In genomic region chr19:57275166-57275953, GRCm38 (mm10) we compare ENCODE assay signal across 8 mouse cellular contexts. TPM values are rescaled to one million over a fixed set of nuclear protein-coding genes. Genes with fewer than 3 reads are reported as not detected.
DNase-seq lines count a peak whose midpoint lies in the region; ATAC-seq lines count a peak whose summit lies in the region.

No protein-coding gene starts in this region.

- peak; percentile 54 to 78 for DNase-seq in frontal cortex, postnatal 36 days (ENCODE audit: low spot score in 2 of 2)
- no peak for DNase-seq in frontal cortex, postnatal 10 days (ENCODE audit: low spot score in 2 of 2)
- DNase-seq in Muller cell, postnatal 12 days (ENCODE audit: inconsistent ontology term) = peak; percentile 66
- no peak for DNase-seq in liver, embryonic 11.5 days (ENCODE audit: low spot score)
- DNase-seq in adrenal gland, postnatal 10 days = no peak
- DNase-seq in thymus, postnatal 10 days (ENCODE audit: low spot score in 2 of 2) = no peak
- DNase-seq in urinary bladder, postnatal 4 days (ENCODE audit: low spot score in 2 of 2) = no peak

- no peak overlapping the region for H3K9ac ChIP-seq in hindbrain, embryonic 16.5 days (ENCODE audit: low read depth, low read length)
- no peak overlapping the region for H3K9ac ChIP-seq in liver, embryonic 11.5 days (ENCODE audit: low read depth, low read length)

- H3K27me3 ChIP-seq in hindbrain, embryonic 16.5 days (replicated peaks; ENCODE audit: control insufficient read depth, insufficient read depth, low read length) = no peaks in the 10 kb centered on the region
- no peaks in the 10 kb centered on the region for H3K27me3 ChIP-seq in liver, embryonic 11.5 days (replicated peaks; ENCODE audit: control insufficient read depth, insufficient read depth, low read length)

- peak overlapping the region; percentile 33 for H3K4me2 ChIP-seq in hindbrain, embryonic 16.5 days (ENCODE audit: low read length)
- H3K4me2 ChIP-seq in liver, embryonic 11.5 days = peak overlapping the region; percentile 55

- no peaks in the 10 kb centered on the region for H3K9me3 ChIP-seq in hindbrain, embryonic 16.5 days (ENCODE audit: control insufficient read depth, low read length)
- H3K9me3 ChIP-seq in liver, embryonic 11.5 days (ENCODE audit: control insufficient read depth, low read length) = no peaks in the 10 kb centered on the region

- H3K4me3 ChIP-seq in hindbrain, embryonic 16.5 days (ENCODE audit: low read length) = no peak overlapping the region
- H3K4me3 ChIP-seq in liver, embryonic 11.5 days (ENCODE audit: low read depth, low read length) = peak overlapping the region; percentile 5; the same call in 1 of the 2 replicates

- peaks cover 16% of the 10 kb centered on the region for H3K4me1 ChIP-seq in hindbrain, embryonic 16.5 days (ENCODE audit: control insufficient read depth, insufficient read depth, low read depth, low read length)
- H3K4me1 ChIP-seq in liver, embryonic 11.5 days (replicated peaks; ENCODE audit: control insufficient read depth, insufficient read depth, low read length) = peaks cover 10% of the 10 kb centered on the region

- no peak for ATAC-seq in hindbrain, embryonic 16.5 days
- ATAC-seq in liver, embryonic 11.5 days (replicated peaks; ENCODE audit: low FRiP score) = no peak; the same call in 1 of the 2 replicates

- WGBS in hindbrain, embryonic 16.5 days = 49% methylated on average over 15 of the region's 15 CpGs
- WGBS in liver, embryonic 11.5 days = 47% methylated on average over 15 of the region's 15 CpGs

- no peak overlapping the region for H3K27ac ChIP-seq in hindbrain, embryonic 16.5 days (ENCODE audit: low read depth, low read length)
- H3K27ac ChIP-seq in liver, embryonic 11.5 days (ENCODE audit: low read depth, low read length) = peak overlapping the region; percentile 66

- H3K36me3 ChIP-seq in hindbrain, embryonic 16.5 days (ENCODE audit: control insufficient read depth, insufficient read depth, low read length) = no peaks in the 10 kb centered on the region
- H3K36me3 ChIP-seq in liver, embryonic 11.5 days (ENCODE audit: control insufficient read depth, insufficient read depth, low read length) = no peaks in the 10 kb centered on the region

RNA-seq across cellular contexts. Expression of gene Ablim1, which starts 39.4 kb away (rescaled TPM):
- polyA plus RNA-seq in hindbrain, embryonic 16.5 days (2015; fragmentation: Nextera tagmentation; extraction: Ambion mirVana) = 57.3 and 62.1 TPM in 2 replicates
- polyA plus RNA-seq in liver, embryonic 11.5 days (2014; fragmentation: Nextera tagmentation; extraction: Ambion mirVana) = 9.9 and 11.6 TPM in 2 replicates
- total RNA-seq in adrenal gland, postnatal 10 days (2021) = 10 to 100 TPM; 83.6 to 94.5 TPM

Comparison
In these comparisons a context has a peak if more than half of its experiments do, and no peak if none do; other contexts are left out.
1. DNase-seq: peak in frontal cortex, postnatal 36 days (2 of 2) and Muller cell, postnatal 12 days (single experiment); none in frontal cortex, postnatal 10 days (0 of 2), liver, embryonic 11.5 days (single experiment), adrenal gland, postnatal 10 days (single experiment), thymus, postnatal 10 days (0 of 2) and urinary bladder, postnatal 4 days (0 of 2).